Mouse (Mus musculus) heart, adult 2 months (tissue): ENCODE measurements around the gene Nfkbie. TPM values are rescaled to one million over a fixed set of nuclear protein-coding genes. Genes with fewer than 3 reads are reported as not detected.
A peak's percentile ranks its signal among the peaks of the same experiment; 100 is the strongest.

Source experiments
- DNase-seq, 2 experiments: peaks; one replicate each; pipeline ENCODE4 v3.0.0; 2021
- H3K27ac ChIP-seq: fragments of 200-600 bp; 2 replicates; pipeline ENCODE4 v1.8.1; 2022
- H3K27me3 ChIP-seq: fragments of 200-500 bp; 2 replicates; pipeline ENCODE4 v1.6.1; 2012; ENCODE audit warnings: mild to moderate bottlenecking, low read length, inconsistent platforms, mixed read lengths; ENCODE audit not compliant: control insufficient read depth, insufficient read depth
- H3K36me3 ChIP-seq: fragments of 200-500 bp; 2 replicates; pipeline ENCODE4 v1.6.1; 2012; ENCODE audit warnings: low read length, inconsistent platforms; ENCODE audit not compliant: control insufficient read depth, insufficient read depth
- H3K4me1 ChIP-seq: fragments of 200-500 bp; 2 replicates; pipeline ENCODE4 v1.6.1; 2011; ENCODE audit warnings: low read length; ENCODE audit not compliant: control insufficient read depth, insufficient read depth
- H3K4me3 ChIP-seq: fragments of 200-600 bp; 2 replicates; pipeline ENCODE4 v1.8.1; 2022
- H3K79me2 ChIP-seq: fragments of 200-500 bp; replicated peaks from 2 replicates; pipeline ENCODE4 v1.6.1; 2012; ENCODE audit warnings: mild to moderate bottlenecking, inconsistent platforms, low read length, moderate library complexity, mixed read lengths; ENCODE audit not compliant: control insufficient read depth, insufficient read depth
- H3K9ac ChIP-seq: fragments of 200-500 bp; 2 replicates; pipeline ENCODE4 v1.6.1; 2012; ENCODE audit warnings: low read depth, mild to moderate bottlenecking, control low read depth, inconsistent platforms, low read length, mixed read lengths
- CTCF ChIP-seq: fragments of 200-600 bp; IDR thresholded peaks from 2 replicates; pipeline ENCODE4 v1.8.1; 2022; ENCODE audit warnings: antibody characterized with exemption, mild to moderate bottlenecking, moderate library complexity
- EP300 ChIP-seq: fragments of 200-500 bp; IDR thresholded peaks from 2 replicates; pipeline ENCODE4 v1.6.1; 2011; ENCODE audit warnings: low read depth, low read length, control low read depth; ENCODE audit not compliant: insufficient read depth
- POLR2A ChIP-seq: fragments of 200-500 bp; IDR thresholded peaks from 2 replicates; pipeline ENCODE4 v1.6.1; 2011; ENCODE audit warnings: mild to moderate bottlenecking, low read depth, low read length, control low read depth; ENCODE audit not compliant: insufficient read depth
- WGBS: fragments of 180-500 bp; shearing (Covaris S2); methylation state at CpG from one replicate; pipeline ENCODE4 v1.1.7; 2018; 5-methylcytosine and 5-hydroxymethylcytosine counted together
- intact Hi-C: fragments of 180-260 bp; cut with DNase I; formaldehyde crosslinking; loops from one replicate; pipeline ENCODE4 v1.15.1; 2025
- polyA plus RNA-seq: library from polyadenylated mRNA; depleted of rRNA; stranded (reverse); fragments of >200 nt; gene quantifications from 2 replicates; pipeline ENCODE4 v1.2.3, GENCODE M21; 2012
- total RNA-seq, 2 experiments: library from RNA; stranded (reverse); gene quantifications; 2 replicates each; pipeline ENCODE4 v1.2.3; 2021

Gene Nfkbie
- total and polyA plus RNA-seq, 3 experiments: 1.1 to 2.2 (median 1.1) TPM

GRCm38 (mm10) chr17:45585725-45586448 is 30.4 kb downstream of the Nfkbie start:
- H3K27me3 ChIP-seq: no peaks in the 10 kb centered on the region
- H3K4me1 ChIP-seq: peaks cover 27% of the 10 kb centered on the region
- TF ChIP-seq CTCF (no peak), EP300 (0 out of 2 replicates have a peak, but pooled peaks have one; percentile 8)
- WGBS: 55% methylated on average over 23 of the region's 23 CpGs
- DNase-seq: peak in 1 of 2 experiments; percentile 37
- H3K4me3 ChIP-seq: peak overlapping the region; percentile 9; the same call in 1 of the 2 replicates
- intact Hi-C loops: loop anchor here (2.0 to 10.0 kb wide), 4 partner anchors 13 to 569 kb away; partner anchors contain the start of genes Mad2l1bp and Slc29a1
- H3K79me2 ChIP-seq: no peaks in the 10 kb centered on the region
- H3K36me3 ChIP-seq: peaks cover 11% of the 10 kb centered on the region; the same call in 1 of the 2 replicates
- H3K27ac ChIP-seq: peak overlapping the region; percentile 90
- peak overlapping the region; percentile 51 for H3K9ac ChIP-seq

- H3K4me3 ChIP-seq: no peak overlapping the region
- intact Hi-C loops: loop anchor here (10.0 kb wide), 2 partner anchors 298 to 568 kb away; partner anchors contain the start of gene Mad2l1bp
- no peak for TF ChIP-seq EP300
- TF ChIP-seq CTCF: peak; percentile 61
- peak in 1 of 2 experiments; percentile 45 for DNase-seq
- no peaks in the 10 kb centered on the region for H3K27me3 ChIP-seq
- 100% methylated on average over 3 of the region's 3 CpGs for WGBS
- no peaks in the 10 kb centered on the region for H3K79me2 ChIP-seq
- no peak overlapping the region for H3K9ac ChIP-seq
- H3K4me1 ChIP-seq: peaks cover 29% of the 10 kb centered on the region
- H3K27ac ChIP-seq: peak overlapping the region; percentile 90; the same call in 1 of the 2 replicates
- peaks cover 11% of the 10 kb centered on the region; the same call in 1 of the 2 replicates for H3K36me3 ChIP-seq
Measured at GRCm38 (mm10) chr17:45586449-45586837, 30.9 kb downstream of the Nfkbie start.

DNA sequence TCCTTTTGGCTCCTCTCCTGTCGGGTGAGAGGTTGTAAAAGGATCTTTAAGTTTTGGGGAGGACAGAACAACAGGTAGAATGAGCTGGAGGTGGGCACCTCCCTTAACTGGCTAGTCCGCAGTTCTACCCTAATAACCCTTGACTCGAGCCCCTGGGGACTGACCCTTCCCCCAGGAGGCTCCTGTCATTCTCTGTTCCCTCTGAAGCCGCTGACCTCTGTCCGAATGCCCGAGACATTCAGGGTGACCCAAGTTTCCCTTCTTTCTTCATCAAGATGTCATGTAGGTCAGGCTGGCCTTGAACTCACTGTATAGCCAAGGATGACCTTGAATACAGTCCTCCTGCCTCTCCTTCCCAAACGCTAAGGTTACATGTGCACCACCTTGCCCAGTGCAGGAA is 32.9 kb downstream of the Nfkbie start:
- Histone ChIP-seq H3K4me3 (no peak overlapping the region), H3K79me2 (no peaks in the 10 kb centered on the region), H3K9ac (no peak overlapping the region), H3K4me1 (peaks cover 35% of the 10 kb centered on the region), H3K27ac (no peak overlapping the region), H3K36me3 (peaks cover 11% of the 10 kb centered on the region; the same call in 1 of the 2 replicates), H3K27me3 (no peaks in the 10 kb centered on the region)
- intact Hi-C loops: loop anchor here (10.0 kb wide), 2 partner anchors 296 to 566 kb away; partner anchors contain the start of gene Mad2l1bp
- WGBS: 86% methylated on average over 7 of the region's 7 CpGs
- TF ChIP-seq EP300 (no peak), CTCF (no peak), POLR2A (no peak)
- no peak for DNase-seq

DNA sequence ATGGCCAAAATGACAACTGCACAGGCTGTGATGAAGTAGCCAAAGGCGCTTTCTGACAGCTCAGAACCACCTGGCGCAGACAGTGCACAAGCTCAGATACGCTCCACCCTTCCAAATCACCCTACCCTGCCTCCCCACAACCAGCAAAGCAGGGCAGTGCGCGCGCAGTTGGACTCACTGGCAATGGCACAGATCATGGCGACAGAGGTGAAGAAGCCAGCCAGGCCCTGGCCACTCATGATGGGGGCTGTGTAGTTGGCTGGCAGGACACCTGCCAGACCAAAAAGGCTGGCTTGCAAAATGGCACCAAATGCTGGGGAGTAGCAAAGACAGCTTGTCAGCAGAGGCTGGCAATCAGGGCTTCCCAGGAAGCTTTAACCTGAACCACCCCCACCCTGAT is 33.7 kb downstream of the Nfkbie start:
- 93% methylated on average over 7 of the region's 7 CpGs for WGBS
- TF ChIP-seq EP300 (no peak), POLR2A (no peak), CTCF (no peak)
- DNase-seq: no peak
- no peaks in the 10 kb centered on the region for H3K79me2 ChIP-seq
- peaks cover 36% of the 10 kb centered on the region for H3K4me1 ChIP-seq
- no peaks in the 10 kb centered on the region for H3K27me3 ChIP-seq
- peaks cover 7% of the 10 kb centered on the region; the same call in 1 of the 2 replicates for H3K36me3 ChIP-seq
- no peak overlapping the region for H3K4me3 ChIP-seq
- no peak overlapping the region for H3K27ac ChIP-seq
- intact Hi-C loops: loop anchor here (10.0 kb wide), 2 partner anchors 296 to 566 kb away; partner anchors contain the start of gene Mad2l1bp
- no peak overlapping the region for H3K9ac ChIP-seq

- WGBS: 93% methylated on average over 8 of the region's 8 CpGs
- TF ChIP-seq CTCF (no peak), EP300 (no peak), POLR2A (no peak)
- no peaks in the 10 kb centered on the region for H3K27me3 ChIP-seq
- no peak overlapping the region for H3K27ac ChIP-seq
- peak in 1 of 2 experiments; percentile 22 for DNase-seq
- intact Hi-C loops: loop anchor here (10.0 kb wide), 2 partner anchors 295 to 565 kb away; partner anchors contain the start of gene Mad2l1bp
- no peak overlapping the region for H3K4me3 ChIP-seq
- no peak overlapping the region for H3K9ac ChIP-seq
- H3K79me2 ChIP-seq: no peaks in the 10 kb centered on the region
- peaks cover 7% of the 10 kb centered on the region; the same call in 1 of the 2 replicates for H3K36me3 ChIP-seq
- H3K4me1 ChIP-seq: peaks cover 33% of the 10 kb centered on the region
Measured at GRCm38 (mm10) chr17:45589844-45590243, 34.3 kb downstream of the Nfkbie start.

DNA sequence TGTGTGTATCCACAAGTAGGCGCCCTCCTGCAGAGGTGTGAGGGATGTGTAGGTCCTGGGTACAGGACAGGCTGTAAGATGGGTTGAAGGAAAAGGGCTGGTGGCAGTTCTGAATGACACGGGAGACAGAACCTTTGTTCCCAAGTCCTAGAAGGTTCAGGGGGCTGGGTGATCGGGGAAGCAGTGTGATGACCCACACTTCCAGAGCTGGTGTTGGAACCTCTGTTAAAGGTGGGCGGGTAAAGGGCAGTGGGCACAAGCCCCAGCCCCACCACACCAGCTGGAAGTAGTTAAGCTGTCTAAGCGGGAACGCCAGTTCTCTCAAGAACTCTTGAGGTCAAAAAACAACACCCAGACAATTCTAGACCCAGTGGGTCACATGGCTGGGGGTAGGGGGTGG is 34.9 kb downstream of the Nfkbie start:
- no peak for TF ChIP-seq EP300
- no peak for TF ChIP-seq POLR2A
- no peak for TF ChIP-seq CTCF
- peaks cover 29% of the 10 kb centered on the region for H3K4me1 ChIP-seq
- peaks cover 5% of the 10 kb centered on the region; the same call in 1 of the 2 replicates for H3K36me3 ChIP-seq
- 0 out of 2 replicates have a peak overlapping the region, but pooled peaks have one; percentile 81 for H3K27ac ChIP-seq
- H3K9ac ChIP-seq: no peak overlapping the region
- intact Hi-C loops: no loop called here
- H3K27me3 ChIP-seq: no peaks in the 10 kb centered on the region
- no peak for DNase-seq
- no peak overlapping the region for H3K4me3 ChIP-seq
- WGBS: 85% methylated on average over 6 of the region's 6 CpGs
- no peaks in the 10 kb centered on the region for H3K79me2 ChIP-seq
